Mouse (Mus musculus) left cerebral cortex, postnatal 36 days (tissue): ENCODE measurements around the gene Mrpl43. TPM values are rescaled to one million over a fixed set of nuclear protein-coding genes. Genes with fewer than 3 reads are reported as not detected.

Experiments used
- DNase-seq, 2 experiments: peaks; one replicate each; pipeline ENCODE4 v3.0.0; 2021 to 2022; ENCODE audit warnings: low spot score in 2 of 2, mixed read lengths in 1 of 2
- intact Hi-C: fragments of 180-260 bp; cut with DNase I; formaldehyde crosslinking; loops from one replicate; pipeline ENCODE4 v1.15.1; 2025
- total RNA-seq, 2 experiments: library from RNA; stranded (reverse); gene quantifications; 2 replicates each; pipeline ENCODE4 v1.2.3; 2021

Gene Mrpl43
- total RNA-seq, 2 experiments from 2014 or later = 36.1 to 47.5 TPM

DNA sequence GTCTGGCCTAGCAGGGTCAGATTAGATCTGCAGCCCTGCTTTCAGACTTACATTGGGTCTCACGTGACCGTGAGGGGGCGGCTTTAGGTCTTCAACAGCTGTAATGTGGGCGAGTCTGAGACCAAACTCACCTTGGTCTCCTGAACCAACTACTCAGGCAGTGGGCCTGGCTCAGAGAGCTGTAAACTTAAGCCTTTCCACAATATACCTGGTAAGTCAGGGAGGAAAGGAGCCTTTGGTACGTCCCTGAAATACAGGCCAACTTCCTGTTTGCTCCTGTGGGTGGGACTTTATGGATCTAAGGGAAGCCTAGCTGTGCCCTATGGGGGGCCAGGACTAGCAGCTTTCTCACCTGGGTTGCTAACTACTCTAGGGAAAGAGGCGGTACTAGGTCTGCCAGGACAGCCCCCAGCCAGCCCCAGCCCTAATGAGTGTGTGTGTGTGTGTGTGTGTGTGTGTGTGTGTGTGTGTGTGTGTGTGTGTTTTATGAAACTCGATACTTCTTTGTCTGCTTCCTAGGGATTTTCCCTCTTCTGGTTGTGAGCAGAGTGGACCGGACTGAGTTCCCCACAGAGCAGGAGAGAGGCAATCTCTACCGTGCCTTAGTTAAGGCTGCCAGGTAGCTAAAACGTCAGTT is 8.2 kb upstream of the Mrpl43 start, which contains the start of gene Lzts2:
Lzts2 (plus strand) TSS at position 80 of the 637 bp plus-strand sequence.
- no peak for DNase-seq
- intact Hi-C loops = no loop called here

DNA sequence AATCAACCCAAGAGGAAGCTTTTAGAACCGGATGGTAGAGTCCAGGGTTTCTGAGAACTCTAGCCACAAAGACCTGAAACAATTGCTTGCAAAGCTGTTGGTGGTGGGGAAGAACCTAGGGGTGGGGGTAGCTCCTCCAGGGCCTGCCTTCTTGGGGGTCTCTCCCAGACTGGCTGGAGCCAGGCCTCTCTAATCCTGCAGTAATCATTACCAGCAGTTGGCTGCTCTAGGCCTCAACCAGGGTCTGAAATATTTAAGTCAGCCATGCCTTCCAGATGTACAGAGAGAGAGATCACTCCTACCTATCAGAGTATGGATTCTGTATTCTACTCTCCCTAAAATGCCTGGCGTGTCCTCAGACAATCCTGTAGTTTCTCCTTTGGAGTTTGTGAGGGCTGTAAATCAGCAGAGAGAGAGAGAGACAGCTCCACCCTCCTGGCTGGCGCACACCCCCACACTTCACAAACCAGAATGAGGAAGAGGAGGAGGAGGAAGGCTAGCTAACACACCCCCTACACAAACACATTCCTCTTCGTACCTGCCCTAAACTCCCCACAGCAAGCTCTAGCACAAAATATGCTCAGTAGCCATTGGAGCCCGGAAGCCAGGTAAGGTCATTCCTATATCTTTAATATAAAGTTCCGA is 7.5 kb upstream of the Mrpl43 start:
- DNase-seq = no peak
- intact Hi-C loops = no loop called here

DNA sequence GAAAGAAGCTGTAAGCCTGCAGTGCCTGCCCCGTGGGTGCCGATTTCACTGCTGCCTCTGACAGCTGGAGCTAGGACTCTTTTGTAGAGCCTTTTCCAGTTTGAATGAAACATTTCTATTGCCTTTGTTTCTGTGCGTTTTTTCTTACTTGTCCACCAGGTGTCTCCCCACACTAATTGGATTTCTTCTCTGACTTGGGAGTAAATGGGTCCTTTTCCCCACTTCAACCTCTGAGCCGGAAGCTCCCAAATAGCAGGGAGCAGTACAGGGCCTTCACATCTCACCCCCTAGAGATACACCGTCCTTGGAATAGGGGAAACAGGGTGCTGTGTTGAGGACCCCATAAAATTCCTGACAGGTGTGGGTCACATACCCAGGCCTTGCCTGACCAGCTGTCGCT is 6.4 kb upstream of the Mrpl43 start:
- intact Hi-C loops = no loop called here
- no peak for DNase-seq

DNA sequence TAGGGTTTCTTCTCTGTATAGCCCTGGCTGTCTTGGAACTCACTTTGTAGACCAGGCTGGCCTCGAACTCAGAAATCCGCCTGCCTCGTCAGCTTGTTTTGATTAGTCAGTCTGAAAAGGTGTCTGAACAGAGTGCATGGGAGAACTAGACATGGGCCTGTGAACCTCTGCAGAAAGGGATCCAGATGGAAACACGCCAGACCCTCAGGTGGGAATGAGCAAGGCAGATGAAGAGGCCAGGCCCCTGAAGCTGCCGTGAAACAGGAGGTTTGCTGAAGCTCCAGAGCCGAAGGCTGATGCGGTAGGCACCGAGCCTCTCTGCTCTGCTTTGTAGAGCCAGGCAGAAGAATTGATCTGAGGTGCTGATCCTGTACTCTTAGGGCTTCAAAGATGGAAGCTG is 6.0 kb upstream of the Mrpl43 start:
- DNase-seq = no peak
- intact Hi-C loops = no loop called here

DNA sequence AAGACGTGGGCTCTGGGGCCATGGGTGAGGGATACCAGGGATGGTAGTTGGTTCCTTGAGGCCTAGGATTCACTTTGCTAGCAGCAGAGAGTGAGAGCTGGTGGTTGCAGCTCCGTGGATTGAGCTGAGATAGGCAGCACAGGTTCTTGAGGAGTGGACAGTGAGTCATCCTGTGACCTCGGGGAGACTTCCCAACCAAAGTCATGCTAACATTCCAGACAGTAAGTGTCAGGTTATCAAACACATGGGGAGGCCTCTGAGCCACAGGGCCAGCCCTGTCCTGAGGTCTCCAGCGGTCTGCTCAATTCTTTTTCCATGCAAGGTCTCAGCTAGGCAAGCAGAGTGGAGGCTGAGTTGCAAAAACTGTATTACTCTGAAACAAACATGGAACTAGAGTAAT is 4.4 kb upstream of the Mrpl43 start:
- intact Hi-C loops = no loop called here
- no peak for DNase-seq

DNA sequence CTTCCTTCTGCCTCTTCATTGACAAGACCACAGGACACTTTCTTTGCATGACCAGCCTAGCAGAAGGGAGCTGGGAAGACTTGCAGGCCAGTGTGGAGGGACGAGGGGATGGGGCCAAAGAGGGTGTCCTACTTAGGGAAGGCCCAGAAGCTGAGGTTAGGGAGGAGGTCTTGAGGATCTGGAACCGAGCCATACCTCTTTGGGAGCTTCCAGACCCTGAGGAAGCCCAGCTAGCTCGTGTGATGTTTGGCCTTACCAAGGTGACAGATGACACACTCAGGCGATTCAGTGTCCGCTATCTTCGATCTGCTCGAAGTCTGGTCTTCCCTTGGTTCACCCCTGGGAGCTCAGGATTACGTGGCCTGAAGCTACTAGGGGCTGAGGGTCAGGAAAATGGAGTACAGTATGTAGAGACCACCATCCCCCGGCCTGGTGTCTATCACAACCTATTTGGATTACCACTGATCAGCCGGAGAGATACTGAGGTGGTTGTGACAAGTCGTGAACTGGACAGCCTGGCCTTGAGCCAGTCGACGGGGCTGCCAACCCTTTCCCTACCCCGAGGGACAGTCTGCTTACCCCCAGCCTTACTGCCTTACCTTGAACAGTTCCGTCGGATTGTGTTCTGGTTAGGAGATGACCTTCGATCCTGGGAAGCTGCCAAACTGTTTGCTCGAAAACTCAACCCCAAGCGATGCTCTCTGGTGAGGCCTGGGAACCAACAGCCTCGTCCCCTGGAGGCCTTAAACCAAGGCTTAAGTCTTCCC is 1.4 kb upstream of the Mrpl43 start:
- DNase-seq = no peak
- intact Hi-C loops = no loop called here

DNA sequence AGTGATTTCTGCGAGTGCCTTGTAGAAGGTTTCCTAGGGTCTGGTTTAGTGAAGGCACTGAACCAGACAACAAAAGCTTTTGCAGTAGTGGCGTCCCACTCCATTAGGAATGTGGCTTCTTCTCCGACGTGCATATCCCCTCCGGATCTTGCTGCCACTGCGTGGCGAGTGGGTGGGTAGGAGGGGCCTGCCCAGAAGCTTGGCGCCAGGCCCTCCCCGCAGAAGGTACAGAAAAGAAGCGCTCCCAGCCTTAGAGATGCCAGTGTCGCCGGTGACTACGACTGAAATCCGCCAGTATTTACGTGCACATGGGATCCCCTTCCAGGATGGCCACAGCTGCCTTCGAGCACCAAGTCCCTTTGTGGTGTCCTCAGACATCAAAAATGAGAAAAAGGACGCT is 779 bp upstream of the Mrpl43 start:
- no peak for DNase-seq
- intact Hi-C loops = no loop called here

DNA sequence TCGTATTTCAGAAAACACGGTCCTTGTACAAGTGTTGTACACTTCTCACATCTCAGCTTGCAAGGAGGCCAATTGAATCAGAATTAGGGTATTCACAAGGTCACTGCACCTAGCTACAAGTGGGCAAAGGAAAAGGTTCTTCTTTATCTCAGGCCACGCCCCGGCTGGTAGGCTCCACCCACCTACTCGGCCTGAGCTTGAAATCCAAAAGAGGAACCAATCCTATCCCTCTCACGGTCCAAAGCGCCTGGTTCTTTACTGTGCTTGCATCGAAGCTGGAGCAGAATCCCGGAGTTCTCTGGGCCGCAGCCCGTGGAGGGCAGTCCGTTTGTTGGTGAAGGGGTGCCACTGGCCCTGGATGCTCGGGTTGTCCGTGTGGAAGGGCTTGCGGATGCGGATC is 798 bp downstream of the Mrpl43 start, which contains the start of gene Twnk:
Twnk (plus strand) TSS at position 220 of the 400 bp plus-strand sequence.
- intact Hi-C loops = no loop called here
- DNase-seq = no peak

DNA sequence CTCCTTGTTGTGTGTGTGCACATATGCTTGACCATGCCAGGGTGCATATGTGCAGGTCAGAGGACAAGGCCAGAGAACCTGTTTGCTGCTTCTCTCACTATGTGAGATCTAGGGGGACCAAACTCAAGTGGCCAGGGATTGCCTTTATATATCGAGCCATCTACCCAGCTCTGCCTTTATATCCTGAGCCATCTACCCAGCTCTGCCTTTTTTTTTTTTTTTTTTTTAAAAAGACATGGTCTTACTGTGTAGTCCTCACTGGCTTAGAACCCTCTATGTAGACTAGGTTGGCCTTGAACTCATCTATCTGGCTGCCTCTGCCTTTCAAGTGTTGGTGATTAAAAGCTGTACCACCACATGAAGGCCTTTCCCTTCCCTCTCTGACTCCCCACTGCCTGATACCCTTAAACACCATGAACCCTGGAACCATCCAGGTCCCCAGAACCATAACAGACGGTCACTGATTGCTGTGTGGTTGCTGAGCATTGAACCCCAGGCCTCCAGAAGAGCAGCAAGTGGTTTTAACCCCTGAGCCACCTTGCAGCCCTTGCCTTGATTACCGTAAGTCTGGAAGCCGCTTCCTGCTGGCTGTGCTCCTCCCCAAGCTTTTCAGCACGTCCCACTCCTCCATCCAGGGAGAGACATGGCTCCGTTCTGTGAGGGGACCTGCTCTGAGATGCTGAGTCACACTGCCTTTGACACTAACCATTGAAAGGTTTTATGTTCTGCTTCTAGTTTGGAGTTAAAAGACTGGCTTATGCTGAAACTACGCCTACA is 2.3 kb downstream of the Mrpl43 start:
- DNase-seq = no peak
- intact Hi-C loops = no loop called here

DNA sequence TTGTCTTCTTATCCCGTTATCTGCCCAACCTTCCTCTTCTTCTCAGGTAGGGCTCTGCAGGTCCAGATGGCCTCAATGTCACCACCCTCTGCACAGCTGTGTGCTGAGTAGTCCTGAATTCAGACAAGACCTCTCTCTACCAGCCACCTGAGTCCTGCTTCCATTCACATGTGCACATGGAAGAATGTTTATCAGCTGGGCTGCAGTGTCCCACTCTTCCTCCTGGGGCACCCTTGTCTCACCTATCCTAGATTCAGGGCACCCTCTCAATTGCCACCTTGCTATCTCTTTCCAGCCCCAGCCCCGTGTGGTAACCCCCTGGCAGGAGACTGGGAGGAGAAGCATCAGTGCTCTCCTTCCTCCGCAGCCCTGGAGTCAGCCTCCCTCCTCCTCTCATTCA is 3.9 kb downstream of the Mrpl43 start:
- no peak for DNase-seq
- intact Hi-C loops = no loop called here

DNA sequence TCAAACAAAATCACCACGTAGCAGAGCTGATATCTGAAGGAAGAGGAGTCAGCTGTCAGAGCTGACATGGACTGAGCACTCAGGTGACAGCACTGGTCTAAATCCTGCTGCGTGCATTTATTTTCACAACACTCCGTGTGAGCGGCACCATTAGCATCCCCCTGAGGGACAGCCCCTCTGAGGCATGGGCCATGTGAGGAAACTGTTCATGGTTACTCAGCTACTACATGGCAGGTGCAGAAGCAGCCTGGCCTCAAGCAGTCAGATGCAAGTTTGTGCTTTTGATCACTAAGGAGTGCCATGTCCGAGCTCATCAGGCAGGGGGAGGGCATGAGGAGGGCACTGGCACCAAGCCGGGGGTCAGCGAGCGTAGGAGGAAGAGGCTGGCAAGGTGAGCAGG is 6.6 kb downstream of the Mrpl43 start:
- intact Hi-C loops = no loop called here
- no peak for DNase-seq

DNA sequence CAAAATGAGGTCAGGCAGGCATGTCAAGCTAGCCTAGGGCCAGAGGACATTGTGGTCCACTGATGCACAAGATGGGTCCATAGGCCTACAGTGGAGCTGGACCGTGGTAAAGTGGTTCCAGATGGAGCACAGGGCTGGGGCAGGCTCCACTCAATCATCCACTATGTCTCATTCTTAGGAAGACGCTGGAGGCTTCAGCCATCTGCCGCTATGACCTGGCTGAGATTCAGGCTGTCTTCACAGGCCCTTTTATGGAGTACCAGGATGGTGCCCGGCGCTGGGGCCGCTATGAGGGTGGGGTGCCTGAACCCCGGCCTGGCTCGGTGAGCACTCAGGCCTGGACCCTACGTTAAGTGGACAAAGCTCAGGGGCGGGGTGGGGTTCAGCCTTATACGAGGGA is 8.5 kb downstream of the Mrpl43 start:
- DNase-seq = no peak
- intact Hi-C loops = no loop called here

DNA sequence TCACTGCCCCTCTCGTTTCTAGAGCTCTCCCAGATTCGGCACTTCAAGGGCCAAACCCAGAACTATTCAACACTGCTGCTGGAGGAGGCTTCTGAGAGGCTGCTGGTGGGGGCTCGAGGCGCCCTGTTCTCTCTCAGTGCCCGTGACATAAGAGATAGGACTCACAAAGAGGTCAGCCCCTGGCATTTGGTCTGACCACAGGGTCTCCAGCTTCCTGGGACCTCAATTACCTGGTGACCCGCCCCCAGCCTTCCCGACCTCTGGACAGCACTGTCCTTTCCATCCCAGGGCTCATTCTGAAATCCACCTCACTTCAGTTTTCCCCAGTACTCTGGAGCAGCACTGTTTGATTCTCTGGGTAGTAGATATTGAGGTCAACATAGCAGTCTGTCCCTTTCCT is 13.5 kb downstream of the Mrpl43 start:
- no peak for DNase-seq
- intact Hi-C loops = no loop called here

DNA sequence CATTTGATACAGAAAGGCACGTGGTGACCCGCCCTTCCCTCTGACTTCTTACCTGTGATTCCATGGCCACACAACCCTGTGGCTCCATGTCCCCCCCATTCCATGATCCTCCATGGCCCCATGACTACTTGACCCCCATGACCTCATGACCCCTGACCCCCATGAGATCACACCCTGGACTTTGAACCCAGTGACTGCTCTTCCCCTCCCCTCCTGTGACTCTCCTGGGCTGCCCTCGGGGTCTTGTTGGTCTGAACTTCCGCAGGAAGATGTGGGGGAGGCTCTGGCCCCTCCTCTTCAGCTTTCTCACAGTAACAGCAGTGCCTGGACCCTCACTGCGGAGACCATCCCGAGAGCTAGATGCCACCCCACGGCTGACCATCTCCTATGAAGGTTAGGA is 14.0 kb downstream of the Mrpl43 start:
- no peak for DNase-seq
- intact Hi-C loops = no loop called here

DNA sequence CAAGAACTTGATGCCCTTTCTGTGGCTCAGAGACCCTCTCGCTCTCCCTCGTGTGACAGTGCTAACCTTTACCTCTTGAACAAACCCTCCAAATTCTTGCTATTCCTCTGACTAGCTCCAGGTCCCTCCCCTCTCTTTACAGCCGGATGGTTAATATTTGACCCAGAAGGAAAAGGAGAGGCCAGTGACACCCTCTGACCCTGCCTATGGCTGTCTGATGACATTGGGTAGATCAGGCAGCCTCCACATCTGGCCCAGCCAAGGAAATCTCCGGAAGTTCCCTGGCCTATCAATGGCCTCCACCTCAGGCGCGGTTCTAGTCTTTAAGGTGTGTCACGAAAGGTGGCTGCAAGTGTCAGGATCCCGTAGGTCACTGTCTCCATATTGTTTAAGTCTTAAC is 15.2 kb downstream of the Mrpl43 start:
- DNase-seq = no peak
- intact Hi-C loops = no loop called here

DNA sequence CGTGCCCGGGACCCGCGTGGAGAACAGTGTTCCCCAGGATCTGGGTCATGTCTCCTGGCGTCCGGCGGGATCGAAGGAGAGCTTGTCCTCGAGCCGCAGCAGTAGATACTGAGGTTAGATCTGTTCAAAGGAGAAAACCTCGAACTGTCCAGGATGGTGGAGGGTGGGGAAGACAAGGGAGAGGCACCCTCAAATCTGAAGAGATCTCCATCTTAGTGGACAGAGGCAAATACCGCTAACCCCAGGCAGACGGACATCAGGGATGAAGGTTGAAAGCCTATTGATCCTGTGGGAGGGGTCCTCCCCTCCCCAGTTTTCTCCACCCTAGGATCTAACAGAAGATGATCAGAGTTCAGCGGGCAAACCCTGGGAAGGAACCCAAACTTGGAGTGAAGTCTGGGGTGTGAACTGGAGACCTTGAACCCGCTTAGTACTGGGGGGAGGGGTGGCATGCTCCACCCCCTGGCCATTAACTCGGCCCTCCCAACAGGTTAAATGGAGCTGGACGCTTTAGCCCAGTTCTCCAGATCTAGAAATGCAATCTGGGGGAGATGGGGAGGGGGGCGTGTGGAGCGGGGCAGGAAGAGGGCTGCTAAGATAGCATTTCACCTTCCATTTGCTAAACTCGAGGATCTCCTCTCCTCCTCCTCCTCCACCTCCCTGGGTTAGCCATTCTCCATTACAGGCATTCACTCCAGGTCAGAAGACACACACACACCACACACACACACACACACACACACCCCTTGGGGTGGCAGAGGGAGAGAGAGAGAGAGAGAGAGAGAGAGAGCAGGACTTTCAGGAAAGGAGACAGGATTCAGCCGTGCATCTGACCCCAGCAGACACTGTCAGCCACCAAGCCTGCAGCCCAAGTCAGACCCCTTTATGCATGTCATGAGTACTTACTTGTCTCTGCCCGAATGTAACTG is 16.4 kb downstream of the Mrpl43 start:
- no peak for DNase-seq
- intact Hi-C loops = no loop called here

DNA sequence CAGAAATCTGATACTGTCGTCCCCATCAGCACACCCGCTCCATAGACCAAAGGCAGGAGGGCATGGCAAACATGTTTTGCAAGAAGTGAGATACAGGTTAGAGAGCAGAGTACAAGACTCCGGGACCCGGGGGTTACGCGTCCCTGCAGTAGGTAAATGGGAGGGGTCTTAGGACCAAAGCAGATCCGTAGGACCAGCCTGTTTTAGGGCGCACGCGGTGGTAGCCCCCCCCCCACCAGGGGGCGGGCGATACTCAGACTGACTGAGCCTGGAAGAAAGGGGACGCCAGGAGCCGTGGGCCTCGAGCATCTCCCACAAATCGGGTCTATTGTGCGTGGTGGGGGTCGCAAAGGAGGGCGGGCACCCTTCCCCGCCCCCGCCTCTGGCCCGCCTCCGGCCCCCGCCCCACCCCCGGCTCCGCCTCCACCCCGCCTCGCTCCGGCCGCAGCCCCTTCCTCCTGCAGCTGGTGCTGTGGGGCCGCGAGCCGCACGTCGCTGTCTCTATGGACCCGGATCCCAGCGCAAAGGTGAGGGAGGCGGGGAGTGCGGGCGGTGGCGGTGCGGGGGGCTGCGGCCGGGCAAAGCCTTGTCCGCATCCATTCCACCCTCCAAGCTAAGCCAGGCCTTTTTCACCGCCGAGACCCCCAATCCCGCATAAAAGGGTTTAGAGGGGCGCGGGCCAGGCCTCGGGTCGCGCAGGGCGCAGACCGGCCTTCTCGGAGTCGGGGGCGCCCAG is 17.2 kb downstream of the Mrpl43 start, which contains the start of gene Sema4g:
Sema4g (plus strand) TSS at position 271 of the 736 bp plus-strand sequence.
- intact Hi-C loops = no loop called here
- no peak for DNase-seq

DNA sequence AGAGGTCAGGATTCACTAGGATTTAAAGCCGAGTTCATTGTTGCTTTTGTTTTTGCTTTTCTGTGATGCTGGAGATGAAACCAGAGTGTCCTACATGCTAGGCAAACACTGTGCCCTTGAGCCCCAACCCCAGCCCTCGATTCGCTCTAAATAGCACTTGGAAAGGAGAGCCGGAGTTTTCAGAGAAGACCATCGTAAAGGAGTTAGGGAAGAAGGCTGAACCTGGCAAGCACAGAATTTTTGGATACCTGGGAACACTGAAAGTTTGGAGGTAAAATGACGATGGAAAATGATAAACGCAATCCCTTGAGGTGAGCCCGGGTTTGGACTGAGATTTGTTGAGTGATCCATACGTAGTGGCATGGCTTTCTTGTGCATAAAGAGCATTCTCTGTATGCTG is 17.9 kb downstream of the Mrpl43 start:
- no peak for DNase-seq
- intact Hi-C loops = no loop called here
